Mouse (Mus musculus): ENCODE results near the gene Cyp4f39. TPM values are rescaled to one million over a fixed set of nuclear protein-coding genes. Genes with fewer than 3 reads are reported as not detected.
A peak's percentile ranks its signal among the peaks of the same experiment; 100 is the strongest.
"Not testable (repeated sequence)": the region's sequence is repeated elsewhere in the genome, so short reads cannot be mapped to it uniquely, and the experiment has no call there.

The Cyp4f39 gene
- total and polyA plus RNA-seq, 3 experiments = 0.27 TPM; not detected in 2

DNA sequence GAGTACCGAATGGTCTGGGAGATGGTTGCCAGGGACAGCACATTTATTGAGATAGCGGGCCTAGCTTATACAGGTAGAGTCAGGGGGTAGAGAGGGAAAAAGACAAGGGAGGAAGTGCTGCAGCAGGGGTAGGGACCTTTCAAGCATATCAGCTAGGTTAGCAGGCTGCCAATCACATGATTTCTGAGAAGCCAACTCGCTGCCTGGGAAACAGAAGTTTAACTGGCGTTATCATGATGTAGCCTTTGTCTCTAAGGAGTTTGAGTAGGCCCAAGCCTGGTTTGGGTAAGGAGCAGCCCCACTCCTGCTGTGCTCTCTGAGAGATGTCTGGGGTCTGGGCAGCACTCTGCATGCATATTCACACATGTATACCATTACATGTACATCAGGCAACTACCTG is 69.9 kb downstream of the Cyp4f39 start:
- TF ChIP-seq GATA2 (IDR thresholded peaks at IDR 0.05; ENCODE audit: borderline replicate concordance, low read depth, low read length) (no peak), TAL1 (conservative IDR thresholded peaks at IDR 0.05; ENCODE audit: low read depth, low read length) (no peak), GATA1 (IDR thresholded peaks at IDR 0.05; ENCODE audit: borderline replicate concordance, low read length) (no peak), CTCF (IDR thresholded peaks at IDR 0.05; ENCODE audit: low read depth, low read length) (no peak), POLR2AphosphoS5 (IDR thresholded peaks at IDR 0.05; ENCODE audit: insufficient replicate concordance, low read depth, low read length) (no peak)
- no peaks in the 10 kb centered on the region for H3K4me1 ChIP-seq (ENCODE audit: insufficient read depth, low read depth, low read length)
- H3K27me3 ChIP-seq (ENCODE audit: insufficient read depth, low read length) = peaks cover 4% of the 10 kb centered on the region
- H3K36me3 ChIP-seq (replicated peaks) = no peaks in the 10 kb centered on the region
- H3K4me3 ChIP-seq (ENCODE audit: low read depth, low read length) = no peak overlapping the region
- no peaks in the 10 kb centered on the region for H3K9me3 ChIP-seq (replicated peaks)
- no peak for ATAC-seq (ENCODE audit: extremely low read depth, insufficient number of reproducible peaks, low FRiP score, poor library complexity, severe bottlenecking)
- no peak for DNase-seq (ENCODE audit: low spot score)

DNA sequence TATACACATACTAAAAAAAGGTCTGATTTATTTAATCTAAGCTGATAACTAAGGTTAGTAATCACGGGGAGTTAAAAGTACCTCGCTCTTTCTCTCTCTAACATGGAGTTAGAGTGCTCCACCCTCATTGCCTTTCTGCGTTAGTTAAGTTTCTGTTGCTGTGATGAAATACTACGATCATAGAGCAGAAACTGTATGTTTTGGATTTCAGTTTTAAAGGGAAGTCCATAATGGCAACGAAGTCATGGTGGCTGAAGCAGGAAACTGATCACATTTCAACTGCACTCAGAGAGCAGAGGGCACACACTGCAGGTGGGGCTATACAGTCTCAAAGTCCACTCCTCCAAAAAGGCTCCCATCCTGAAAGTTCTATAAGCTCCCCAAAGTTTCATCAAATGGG is 70.3 kb downstream of the Cyp4f39 start:
- Histone ChIP-seq H3K27me3 (ENCODE audit: insufficient read depth, low read length) (peaks cover 4% of the 10 kb centered on the region), H3K4me1 (ENCODE audit: insufficient read depth, low read depth, low read length) (no peaks in the 10 kb centered on the region), H3K4me3 (ENCODE audit: low read depth, low read length) (no peak overlapping the region), H3K9me3 (replicated peaks) (no peaks in the 10 kb centered on the region), H3K36me3 (replicated peaks) (no peaks in the 10 kb centered on the region)
- ATAC-seq (ENCODE audit: extremely low read depth, insufficient number of reproducible peaks, low FRiP score, poor library complexity, severe bottlenecking) = no peak
- TF ChIP-seq GATA1 (IDR thresholded peaks at IDR 0.05; ENCODE audit: borderline replicate concordance, low read length) (no peak), GATA2 (IDR thresholded peaks at IDR 0.05; ENCODE audit: borderline replicate concordance, low read depth, low read length) (no peak), CTCF (IDR thresholded peaks at IDR 0.05; ENCODE audit: low read depth, low read length) (no peak), TAL1 (conservative IDR thresholded peaks at IDR 0.05; ENCODE audit: low read depth, low read length) (no peak), POLR2AphosphoS5 (IDR thresholded peaks at IDR 0.05; ENCODE audit: insufficient replicate concordance, low read depth, low read length) (no peak)
- no peak for DNase-seq (ENCODE audit: low spot score)

- Histone ChIP-seq H3K4me3 (ENCODE audit: low read depth, low read length) (no peak overlapping the region), H3K4me1 (ENCODE audit: insufficient read depth, low read depth, low read length) (no peaks in the 10 kb centered on the region), H3K36me3 (replicated peaks) (no peaks in the 10 kb centered on the region), H3K9me3 (replicated peaks) (no peaks in the 10 kb centered on the region), H3K27me3 (ENCODE audit: insufficient read depth, low read length) (peaks cover 4% of the 10 kb centered on the region)
- no peak for ATAC-seq (ENCODE audit: extremely low read depth, insufficient number of reproducible peaks, low FRiP score, poor library complexity, severe bottlenecking)
- TF ChIP-seq POLR2AphosphoS5 (IDR thresholded peaks at IDR 0.05; ENCODE audit: insufficient replicate concordance, low read depth, low read length) = no peak
- DNase-seq (ENCODE audit: low spot score) = no peak
Observed at GRCm38 (mm10) chr17:32523895-32524294, 71.4 kb downstream of the Cyp4f39 start.

GRCm38 (mm10) chr17:32526341-32526740 is 73.8 kb downstream of the Cyp4f39 start:
- not testable (repeated sequence) for H3K27me3 ChIP-seq (ENCODE audit: insufficient read depth, low read length); DNase-seq (ENCODE audit: low spot score); ATAC-seq (ENCODE audit: extremely low read depth, insufficient number of reproducible peaks, low FRiP score, poor library complexity, severe bottlenecking); H3K9me3 ChIP-seq (replicated peaks); H3K4me1 ChIP-seq (ENCODE audit: insufficient read depth, low read depth, low read length); H3K4me3 ChIP-seq (ENCODE audit: low read depth, low read length); H3K36me3 ChIP-seq (replicated peaks)

- TF ChIP-seq GATA2 (IDR thresholded peaks at IDR 0.05; ENCODE audit: borderline replicate concordance, low read depth, low read length) (no peak), POLR2AphosphoS5 (IDR thresholded peaks at IDR 0.05; ENCODE audit: insufficient replicate concordance, low read depth, low read length) (no peak), GATA1 (IDR thresholded peaks at IDR 0.05; ENCODE audit: borderline replicate concordance, low read length) (no peak), TAL1 (conservative IDR thresholded peaks at IDR 0.05; ENCODE audit: low read depth, low read length) (no peak), CTCF (IDR thresholded peaks at IDR 0.05; ENCODE audit: low read depth, low read length) (no peak)
- H3K4me3 ChIP-seq (ENCODE audit: low read depth, low read length) = no peak overlapping the region
- no peak for ATAC-seq (ENCODE audit: extremely low read depth, insufficient number of reproducible peaks, low FRiP score, poor library complexity, severe bottlenecking)
- H3K36me3 ChIP-seq (replicated peaks) = no peaks in the 10 kb centered on the region
- H3K4me1 ChIP-seq (ENCODE audit: insufficient read depth, low read depth, low read length) = no peaks in the 10 kb centered on the region
- DNase-seq (ENCODE audit: low spot score) = no peak
- H3K9me3 ChIP-seq (replicated peaks) = no peaks in the 10 kb centered on the region
- peaks cover 3% of the 10 kb centered on the region for H3K27me3 ChIP-seq (ENCODE audit: insufficient read depth, low read length)
Observed at GRCm38 (mm10) chr17:32527748-32528147, 75.2 kb downstream of the Cyp4f39 start.

DNA sequence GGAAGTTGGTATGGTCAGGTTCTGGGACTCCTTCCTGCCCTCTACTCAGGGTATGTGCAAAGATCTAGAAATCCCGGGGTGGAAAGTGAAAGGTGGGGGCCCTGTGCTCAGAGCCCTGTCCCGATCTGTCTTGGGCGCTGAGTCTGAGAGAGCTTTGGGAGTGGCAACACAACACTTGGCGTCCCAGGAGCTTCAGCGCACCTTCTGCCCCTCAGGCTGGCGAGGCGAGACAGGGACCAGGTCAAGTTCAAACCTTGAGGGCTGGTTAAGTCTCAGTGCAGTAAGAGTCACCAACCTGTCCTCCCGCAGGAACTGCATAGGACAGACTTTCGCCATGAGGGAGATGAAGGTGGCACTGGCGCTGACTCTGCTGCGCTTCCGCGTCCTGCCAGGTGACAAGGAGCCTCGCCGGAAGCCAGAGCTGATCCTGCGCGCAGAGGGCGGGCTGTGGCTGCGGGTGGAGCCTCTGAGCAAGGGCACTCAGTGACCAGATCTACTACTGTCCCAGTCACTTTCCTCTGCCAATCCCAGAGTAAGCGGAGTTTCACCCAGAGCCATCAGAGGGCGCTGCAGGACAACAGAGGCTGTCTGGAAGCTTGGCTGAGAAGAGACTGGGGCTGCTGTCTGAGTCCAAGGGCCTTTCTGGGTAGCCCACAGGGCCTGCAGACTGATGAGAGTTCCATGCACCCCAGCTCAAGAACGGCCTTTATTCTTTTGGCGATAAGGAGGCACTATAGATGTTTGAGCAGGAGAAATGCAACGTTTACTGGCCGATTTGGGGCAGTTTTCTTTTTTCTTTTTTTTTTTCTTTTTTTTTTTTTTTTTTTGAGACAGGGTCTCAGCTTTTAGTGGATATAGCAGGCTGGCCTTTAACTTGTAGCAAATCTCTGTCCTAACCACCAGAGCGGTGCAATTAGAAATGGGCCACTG is 76.2 kb downstream of the Cyp4f39 start:
- no peak for ATAC-seq (ENCODE audit: extremely low read depth, insufficient number of reproducible peaks, low FRiP score, poor library complexity, severe bottlenecking)
- Histone ChIP-seq H3K27me3 (ENCODE audit: insufficient read depth, low read length) (peaks cover 3% of the 10 kb centered on the region), H3K4me1 (ENCODE audit: insufficient read depth, low read depth, low read length) (no peaks in the 10 kb centered on the region), H3K4me3 (ENCODE audit: low read depth, low read length) (no peak overlapping the region), H3K9me3 (replicated peaks) (no peaks in the 10 kb centered on the region), H3K36me3 (replicated peaks) (no peaks in the 10 kb centered on the region)
- 0 out of 2 replicates have a peak, but pooled peaks have one; percentile 19 for TF ChIP-seq CTCF (IDR thresholded peaks at IDR 0.05; ENCODE audit: low read depth, low read length)
- no peak for TF ChIP-seq POLR2AphosphoS5 (IDR thresholded peaks at IDR 0.05; ENCODE audit: insufficient replicate concordance, low read depth, low read length)
- DNase-seq (ENCODE audit: low spot score) = no peak

DNA sequence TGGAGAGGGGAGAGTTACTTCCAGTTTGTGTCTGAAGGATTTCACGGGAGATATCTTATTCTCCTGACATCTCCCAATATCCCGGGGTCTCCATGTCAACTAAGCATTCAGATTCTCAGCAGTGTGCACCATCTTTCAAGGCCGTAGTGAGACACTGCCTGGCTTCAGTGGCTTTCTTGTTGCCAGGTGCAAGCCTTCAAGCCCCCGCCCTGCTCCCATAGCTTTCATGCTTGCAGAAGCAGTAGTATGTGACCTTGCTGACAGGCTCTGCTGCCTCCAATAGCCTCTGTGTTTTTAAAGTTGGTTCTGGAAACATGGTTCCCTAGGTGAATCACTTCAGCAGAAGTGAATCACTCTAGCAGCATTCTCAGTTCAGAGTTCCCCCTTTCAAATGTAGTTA is 79.8 kb downstream of the Cyp4f39 start:
- H3K4me1 ChIP-seq (ENCODE audit: insufficient read depth, low read depth, low read length) = not testable (repeated sequence)

More for the DNA sequence above, 79.8 kb downstream of the Cyp4f39 start:
- not testable (repeated sequence) for H3K36me3 ChIP-seq (replicated peaks); DNase-seq (ENCODE audit: low spot score); H3K4me3 ChIP-seq (ENCODE audit: low read depth, low read length); ATAC-seq (ENCODE audit: extremely low read depth, insufficient number of reproducible peaks, low FRiP score, poor library complexity, severe bottlenecking); H3K9me3 ChIP-seq (replicated peaks)
- peaks cover 14% of the 10 kb centered on the region for H3K27me3 ChIP-seq (ENCODE audit: insufficient read depth, low read length)
